Mouse (Mus musculus): ENCODE data around the gene Atp6v0a1. TPM values are rescaled to one million over a fixed set of nuclear protein-coding genes. Genes with fewer than 3 reads are reported as not detected.

The Atp6v0a1 gene
- total and polyA plus RNA-seq, 3 experiments = 77.4 to 92.6 (median 89.6) TPM

DNA sequence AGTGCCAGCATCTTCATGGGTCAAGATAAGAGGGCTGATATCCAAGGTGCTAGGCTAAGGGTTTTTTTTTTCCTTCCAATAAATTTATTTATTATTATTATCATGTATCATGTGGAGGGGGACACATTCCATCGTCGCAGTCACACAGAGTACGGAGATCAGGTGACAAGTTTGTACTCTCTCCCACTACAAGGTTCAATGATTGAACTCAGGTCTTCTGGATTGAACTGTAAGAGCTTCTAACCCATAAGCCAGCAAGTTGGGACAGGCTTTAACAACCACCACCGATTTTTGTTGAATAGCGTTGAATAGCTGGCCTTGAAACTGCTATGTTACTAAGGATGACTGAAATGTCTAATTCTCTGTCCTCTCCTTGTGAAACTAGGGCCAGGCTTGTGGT is 71.2 kb downstream of the Atp6v0a1 start:
- Histone ChIP-seq H3K27ac (no peak overlapping the region), H3K36me3 (ENCODE audit: control insufficient read depth, insufficient read depth, low read length) (no peaks in the 10 kb centered on the region), H3K9ac (ENCODE audit: low read depth, low read length) (no peak overlapping the region), H3K4me1 (ENCODE audit: control insufficient read depth, insufficient read depth, low read length) (peaks cover 7% of the 10 kb centered on the region), H3K27me3 (ENCODE audit: control insufficient read depth, insufficient read depth, low read length) (peaks cover 2% of the 10 kb centered on the region; the same call in 1 of the 2 replicates), H3K4me3 (no peak overlapping the region), H3K79me2 (replicated peaks; ENCODE audit: control insufficient read depth, insufficient read depth, low read length) (no peaks in the 10 kb centered on the region)
- no peak for DNase-seq
- TF ChIP-seq EP300 (IDR thresholded peaks at IDR 0.05; ENCODE audit: insufficient read depth, low read depth, low read length) (no peak), POLR2A (IDR thresholded peaks at IDR 0.05; ENCODE audit: insufficient read depth, low read depth, low read length) (no peak), CTCF (IDR thresholded peaks at IDR 0.05) (no peak)
- intact Hi-C loops (cut with DNase I) = no loop called here
- WGBS = 87% methylated on average over 5 of the region's 5 CpGs

DNA sequence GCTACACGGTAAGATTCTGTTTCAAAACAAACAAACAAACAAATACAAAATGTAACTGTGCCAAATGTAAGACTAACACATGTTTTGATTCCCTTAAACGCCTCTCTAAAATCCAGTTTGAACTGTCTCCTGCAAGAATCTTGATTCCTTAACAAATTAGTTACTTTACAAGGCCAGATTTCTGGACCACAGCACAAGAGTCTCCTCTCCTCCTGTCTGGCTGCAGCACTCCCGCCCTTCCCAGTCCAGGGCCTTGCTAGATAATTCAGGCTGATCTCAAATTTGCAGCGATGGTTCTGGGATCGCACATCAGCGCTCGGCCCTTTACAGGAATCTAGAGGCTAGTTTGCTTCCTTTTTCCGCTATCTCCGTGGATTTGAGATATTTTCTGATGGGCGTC is 72.4 kb downstream of the Atp6v0a1 start:
- no peak for TF ChIP-seq POLR2A (IDR thresholded peaks at IDR 0.05; ENCODE audit: insufficient read depth, low read depth, low read length)
- TF ChIP-seq EP300 (IDR thresholded peaks at IDR 0.05; ENCODE audit: insufficient read depth, low read depth, low read length) = no peak
- TF ChIP-seq CTCF (IDR thresholded peaks at IDR 0.05) = no peak
- intact Hi-C loops (cut with DNase I) = loop anchor here (2.0 kb wide), 1 partner anchor 95 kb away; no protein-coding TSS in a partner anchor
- H3K36me3 ChIP-seq (ENCODE audit: control insufficient read depth, insufficient read depth, low read length) = no peaks in the 10 kb centered on the region
- peak overlapping the region; percentile 66 for H3K9ac ChIP-seq (ENCODE audit: low read depth, low read length)
- 11% methylated on average over 10 of the region's 10 CpGs for WGBS
- no peaks in the 10 kb centered on the region for H3K79me2 ChIP-seq (replicated peaks; ENCODE audit: control insufficient read depth, insufficient read depth, low read length)
- H3K27me3 ChIP-seq (ENCODE audit: control insufficient read depth, insufficient read depth, low read length) = peaks cover 2% of the 10 kb centered on the region; the same call in 1 of the 2 replicates
- H3K27ac ChIP-seq = peak overlapping the region; percentile 92
- no peak for DNase-seq
- H3K4me3 ChIP-seq = peak overlapping the region; percentile 78
- peaks cover 10% of the 10 kb centered on the region for H3K4me1 ChIP-seq (ENCODE audit: control insufficient read depth, insufficient read depth, low read length)

DNA sequence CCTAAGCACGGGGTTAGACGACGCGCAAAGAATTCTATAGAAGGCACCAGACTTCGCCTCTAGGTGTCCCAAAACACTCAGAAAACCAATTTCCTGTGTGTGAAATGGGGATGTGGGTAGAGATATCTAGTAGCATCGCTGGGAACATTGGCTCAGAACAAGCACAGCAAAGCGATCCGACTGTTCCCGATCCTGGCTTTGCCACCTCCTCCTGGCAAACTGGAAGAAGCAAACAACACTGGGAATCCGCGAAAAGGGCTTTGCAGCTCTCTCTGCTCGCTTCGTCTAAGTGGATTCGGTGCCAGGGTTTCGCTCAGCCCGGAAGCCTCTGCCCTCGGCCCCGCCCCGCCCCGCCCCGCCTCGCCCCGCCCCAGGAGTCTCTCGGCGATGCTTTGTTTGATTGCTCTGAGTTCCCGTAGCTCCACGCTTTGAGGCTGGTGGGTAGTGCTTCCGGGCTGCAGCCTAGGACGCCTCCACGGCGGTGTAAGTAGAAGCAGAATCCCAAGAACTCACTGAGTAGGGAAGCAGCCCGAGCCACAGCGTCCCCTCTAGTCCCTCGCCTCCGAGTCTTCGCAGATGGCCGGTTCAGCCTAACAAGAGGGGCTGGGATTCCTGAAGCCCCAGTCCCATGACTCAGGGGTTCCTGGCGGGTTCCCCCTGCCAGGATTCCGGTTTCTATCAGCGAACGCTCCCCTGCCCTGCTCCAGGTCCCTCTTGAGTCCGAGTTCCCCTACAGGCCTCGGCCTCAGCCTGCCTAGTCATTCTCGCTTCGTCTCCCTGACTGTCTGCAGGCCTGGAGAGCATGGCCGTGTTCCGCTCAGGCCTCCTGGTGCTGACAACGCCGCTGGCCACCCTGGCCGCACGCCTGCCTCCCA is 73.2 kb downstream of the Atp6v0a1 start, which contains the start of gene Coasy:
TSS of gene Coasy (plus strand) at position 358 of the 875 bp plus-strand sequence.
- TF ChIP-seq POLR2A (IDR thresholded peaks at IDR 0.05; ENCODE audit: insufficient read depth, low read depth, low read length) (peak; percentile 93), EP300 (IDR thresholded peaks at IDR 0.05; ENCODE audit: insufficient read depth, low read depth, low read length) (peak; percentile 84; the same call in 1 of the 2 replicates), CTCF (IDR thresholded peaks at IDR 0.05) (peak; percentile 67)
- intact Hi-C loops (cut with DNase I) = loop anchor here (2.0 kb wide), 1 partner anchor 94 kb away; no protein-coding TSS in a partner anchor
- peak; percentile 86 to 89 for DNase-seq

DNA sequence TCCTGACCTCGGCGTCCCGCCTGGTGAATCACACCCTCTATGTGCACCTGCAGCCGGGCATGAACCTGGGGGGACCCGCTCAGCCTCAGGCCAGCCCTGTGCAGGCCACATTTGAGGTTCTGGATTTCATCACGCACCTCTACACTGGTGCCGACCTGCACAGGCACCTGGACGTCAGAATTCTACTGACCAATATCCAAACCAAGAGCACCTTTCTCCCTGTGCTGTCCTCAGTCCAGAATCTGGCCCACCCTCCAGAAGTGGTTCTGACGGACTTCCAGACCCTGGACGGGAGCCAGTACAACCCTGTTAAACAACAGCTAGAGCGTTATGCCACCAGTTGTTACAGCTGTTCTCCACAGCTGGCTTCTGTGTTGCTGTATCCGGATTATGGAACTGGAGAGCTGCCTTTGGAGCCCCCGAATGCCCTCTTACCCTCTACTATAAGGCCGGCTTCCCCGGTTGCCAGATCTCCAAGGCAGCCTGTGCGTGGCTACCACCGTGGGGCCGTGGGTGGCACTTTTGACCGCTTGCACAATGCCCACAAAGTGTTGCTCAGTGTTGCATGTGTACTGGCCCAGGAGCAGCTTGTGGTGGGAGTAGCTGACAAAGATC is 73.9 kb downstream of the Atp6v0a1 start:
- peak overlapping the region; percentile 92 for H3K27ac ChIP-seq

More for the DNA sequence above, 73.2 kb downstream of the Atp6v0a1 start, which contains the start of gene Coasy:
- H3K4me3 ChIP-seq = peak within 1 kb of the TSS; percentile 78
- no peaks in the 10 kb centered on the region for H3K79me2 ChIP-seq (replicated peaks; ENCODE audit: control insufficient read depth, insufficient read depth, low read length)
- H3K36me3 ChIP-seq (ENCODE audit: control insufficient read depth, insufficient read depth, low read length) = no peaks in the 10 kb centered on the region
- H3K4me1 ChIP-seq (ENCODE audit: control insufficient read depth, insufficient read depth, low read length) = peaks cover 11% of the 10 kb centered on the region
- peaks cover 2% of the 10 kb centered on the region; the same call in 1 of the 2 replicates for H3K27me3 ChIP-seq (ENCODE audit: control insufficient read depth, insufficient read depth, low read length)
- peak within 1 kb of the TSS; percentile 93 for H3K9ac ChIP-seq (ENCODE audit: low read depth, low read length)
- WGBS = under 1% methylated on average over 51 of the region's 51 CpGs
- peak within 1 kb of the TSS; percentile 92 for H3K27ac ChIP-seq

DNA sequence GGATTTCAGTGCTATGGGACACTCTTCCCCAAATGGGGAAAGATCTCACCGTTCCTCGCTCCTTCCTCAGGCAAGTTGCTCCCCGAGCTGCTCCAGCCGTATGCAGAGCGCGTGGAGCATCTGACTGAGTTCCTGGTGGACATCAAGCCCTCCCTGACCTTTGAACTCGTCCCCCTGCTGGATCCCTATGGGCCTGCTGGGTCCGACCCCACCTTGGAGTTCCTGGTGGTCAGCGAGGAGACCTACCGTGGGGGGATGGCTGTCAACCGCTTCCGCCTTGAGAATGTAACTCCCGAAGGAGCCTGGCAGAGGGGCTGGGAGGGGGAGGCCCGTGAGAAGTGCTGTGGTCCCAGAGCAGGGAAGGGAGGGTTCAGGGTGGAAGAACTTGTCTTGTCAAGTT is 75.0 kb downstream of the Atp6v0a1 start:
- Histone ChIP-seq H3K79me2 (replicated peaks; ENCODE audit: control insufficient read depth, insufficient read depth, low read length) (no peaks in the 10 kb centered on the region), H3K4me3 (no peak overlapping the region), H3K9ac (ENCODE audit: low read depth, low read length) (no peak overlapping the region), H3K27ac (no peak overlapping the region), H3K27me3 (ENCODE audit: control insufficient read depth, insufficient read depth, low read length) (peaks cover 2% of the 10 kb centered on the region; the same call in 1 of the 2 replicates), H3K36me3 (ENCODE audit: control insufficient read depth, insufficient read depth, low read length) (no peaks in the 10 kb centered on the region), H3K4me1 (ENCODE audit: control insufficient read depth, insufficient read depth, low read length) (peaks cover 14% of the 10 kb centered on the region)
- intact Hi-C loops (cut with DNase I) = no loop called here
- WGBS = 87% methylated on average over 14 of the region's 14 CpGs
- TF ChIP-seq CTCF (IDR thresholded peaks at IDR 0.05) (no peak), POLR2A (IDR thresholded peaks at IDR 0.05; ENCODE audit: insufficient read depth, low read depth, low read length) (no peak), EP300 (IDR thresholded peaks at IDR 0.05; ENCODE audit: insufficient read depth, low read depth, low read length) (no peak)
- DNase-seq = no peak

More for the DNA sequence above, 73.9 kb downstream of the Atp6v0a1 start:
- H3K4me3 ChIP-seq = peak overlapping the region; percentile 78
- TF ChIP-seq POLR2A (IDR thresholded peaks at IDR 0.05; ENCODE audit: insufficient read depth, low read depth, low read length) (no peak), CTCF (IDR thresholded peaks at IDR 0.05) (no peak)
- H3K9ac ChIP-seq (ENCODE audit: low read depth, low read length) = peak overlapping the region; percentile 93
- no peaks in the 10 kb centered on the region for H3K36me3 ChIP-seq (ENCODE audit: control insufficient read depth, insufficient read depth, low read length)
- H3K27me3 ChIP-seq (ENCODE audit: control insufficient read depth, insufficient read depth, low read length) = peaks cover 2% of the 10 kb centered on the region; the same call in 1 of the 2 replicates
- WGBS = 30% methylated on average over 19 of the region's 19 CpGs
- no peaks in the 10 kb centered on the region for H3K79me2 ChIP-seq (replicated peaks; ENCODE audit: control insufficient read depth, insufficient read depth, low read length)
- peaks cover 14% of the 10 kb centered on the region for H3K4me1 ChIP-seq (ENCODE audit: control insufficient read depth, insufficient read depth, low read length)
- DNase-seq = no peak
- intact Hi-C loops (cut with DNase I) = loop anchor here (2.0 kb wide), 1 partner anchor 94 kb away; no protein-coding TSS in a partner anchor
